Mouse (Mus musculus) midbrain, embryonic 12.5 days (tissue): ENCODE data around the gene Rbak. TPM values are rescaled to one million over a fixed set of nuclear protein-coding genes. Genes with fewer than 3 reads are reported as not detected.
"Not testable (repeated sequence)": the region's sequence is repeated elsewhere in the genome, so short reads cannot be mapped to it uniquely, and the experiment has no call there.

Source experiments
- ATAC-seq: fragments of 200-750 bp; cut with Nextera tagmentation; 2 replicates; pipeline ENCODE4 v1.8.0; 2017; ENCODE audit warnings: low read depth, moderate TSS enrichment, moderate library complexity; ENCODE audit not compliant: low FRiP score
- H3K27ac ChIP-seq: fragments of 300-500 bp; sonication (generic); replicated peaks from 2 replicates; pipeline ENCODE4 v1.5.1; 2016; ENCODE audit warnings: mild to moderate bottlenecking
- H3K27me3 ChIP-seq: fragments of 300-500 bp; sonication (generic); 2 replicates; pipeline ENCODE4 v1.6.1; 2016; ENCODE audit warnings: mild to moderate bottlenecking
- H3K36me3 ChIP-seq: fragments of 300-500 bp; sonication (generic); 2 replicates; pipeline ENCODE4 v1.6.1; 2016
- H3K4me1 ChIP-seq: fragments of 300-500 bp; sonication (generic); 2 replicates; pipeline ENCODE4 v1.6.1; 2016
- H3K4me2 ChIP-seq: fragments of 300-500 bp; sonication (generic); replicated peaks from 2 replicates; pipeline ENCODE4 v1.6.1; 2016; ENCODE audit warnings: mild to moderate bottlenecking, moderate library complexity
- H3K4me3 ChIP-seq: fragments of 300-500 bp; sonication (generic); 2 replicates; pipeline ENCODE4 v1.5.1; 2016; ENCODE audit warnings: mild to moderate bottlenecking
- H3K9ac ChIP-seq: fragments of 300-500 bp; sonication (generic); replicated peaks from 2 replicates; pipeline ENCODE4 v1.6.1; 2016; ENCODE audit warnings: mild to moderate bottlenecking, moderate library complexity
- H3K9me3 ChIP-seq: fragments of 300-500 bp; sonication (generic); 2 replicates; pipeline ENCODE4 v1.6.1; 2016; ENCODE audit warnings: mild to moderate bottlenecking
- WGBS: fragments of 180-500 bp; shearing (Covaris S2); methylation state at CpG from one replicate; pipeline ENCODE4 v1.1.7; 2016; 5-methylcytosine and 5-hydroxymethylcytosine counted together
- polyA plus RNA-seq: library from polyadenylated mRNA; unstranded; fragments of >200 nt; fragmentation: Nextera tagmentation; extraction: Ambion mirVana; gene quantifications from 2 replicates; pipeline ENCODE4 v1.2.1, GENCODE M21; 2016

The Rbak gene
- polyA plus RNA-seq, 1 experiment from 2014 or later: 17.8 TPM

DNA sequence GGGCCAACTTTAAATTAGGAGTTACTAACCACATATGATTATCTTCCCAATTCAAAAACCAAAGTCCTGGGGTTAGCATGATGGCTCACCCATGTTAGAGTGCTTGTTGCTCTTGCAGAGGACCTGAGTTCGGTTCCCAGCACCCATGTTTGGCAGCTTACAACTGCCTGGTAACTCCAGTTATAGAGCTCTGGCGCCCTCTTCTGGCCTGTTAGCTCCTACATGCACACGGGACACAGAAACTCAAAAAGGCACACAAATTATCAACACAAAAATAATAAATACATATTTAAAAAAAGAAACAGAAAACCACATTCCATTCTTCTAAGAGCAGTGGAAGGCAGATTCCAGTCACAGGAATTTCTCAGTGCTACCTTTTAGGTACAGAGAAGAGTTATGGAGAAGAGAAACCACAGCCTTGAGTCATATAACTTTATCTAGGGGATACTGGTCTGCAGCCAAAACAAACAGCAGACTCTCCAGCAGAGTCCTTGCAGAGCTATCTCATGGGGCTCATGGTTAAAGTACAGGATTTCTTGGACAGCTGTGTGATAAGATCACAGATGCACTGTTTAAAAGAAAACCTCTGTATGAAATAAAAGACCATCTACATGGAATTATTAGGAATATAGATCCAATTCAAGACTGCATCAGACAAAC, 2.9 kb downstream of the Rbak start:
- 92% methylated on average over 3 of the region's 3 CpGs for WGBS
- no peak overlapping the region for H3K4me3 ChIP-seq
- no peak overlapping the region for H3K4me2 ChIP-seq
- H3K36me3 ChIP-seq: peaks cover 57% of the 10 kb centered on the region
- H3K9ac ChIP-seq: no peak overlapping the region
- H3K27ac ChIP-seq: no peak overlapping the region
- H3K9me3 ChIP-seq: 0 out of 2 replicates have a peak, but pooled peaks cover 9% of the 10 kb centered on the region
- H3K4me1 ChIP-seq: peaks cover 12% of the 10 kb centered on the region
- ATAC-seq: no peak
- H3K27me3 ChIP-seq: no peaks in the 10 kb centered on the region

DNA sequence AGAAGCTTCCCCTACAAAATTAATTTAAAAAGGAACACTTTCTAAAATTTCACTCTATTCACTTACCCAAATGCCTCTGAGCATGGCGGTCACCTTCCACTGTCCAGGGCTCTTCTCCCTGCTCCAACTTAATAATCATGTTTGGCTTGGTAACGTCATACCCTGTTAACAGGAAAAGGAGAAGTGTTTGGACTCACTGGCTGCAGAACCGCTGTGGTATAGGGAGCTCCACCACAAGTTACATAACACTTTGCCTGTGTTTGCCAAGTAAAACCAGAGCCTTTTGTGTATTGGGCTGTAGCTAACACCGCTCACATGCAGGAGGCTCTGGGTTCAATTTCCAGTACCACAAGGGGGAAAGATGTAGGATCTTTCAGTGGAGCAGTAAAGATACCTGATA, 4.6 kb downstream of the Rbak start:
- Histone ChIP-seq H3K9me3 (0 out of 2 replicates have a peak, but pooled peaks cover 9% of the 10 kb centered on the region), H3K9ac (no peak overlapping the region), H3K4me1 (peaks cover 12% of the 10 kb centered on the region), H3K36me3 (peaks cover 74% of the 10 kb centered on the region), H3K4me2 (no peak overlapping the region), H3K27ac (no peak overlapping the region), H3K27me3 (no peaks in the 10 kb centered on the region), H3K4me3 (no peak overlapping the region)
- ATAC-seq: no peak
- WGBS: 97% methylated on average over 4 of the region's 4 CpGs

DNA sequence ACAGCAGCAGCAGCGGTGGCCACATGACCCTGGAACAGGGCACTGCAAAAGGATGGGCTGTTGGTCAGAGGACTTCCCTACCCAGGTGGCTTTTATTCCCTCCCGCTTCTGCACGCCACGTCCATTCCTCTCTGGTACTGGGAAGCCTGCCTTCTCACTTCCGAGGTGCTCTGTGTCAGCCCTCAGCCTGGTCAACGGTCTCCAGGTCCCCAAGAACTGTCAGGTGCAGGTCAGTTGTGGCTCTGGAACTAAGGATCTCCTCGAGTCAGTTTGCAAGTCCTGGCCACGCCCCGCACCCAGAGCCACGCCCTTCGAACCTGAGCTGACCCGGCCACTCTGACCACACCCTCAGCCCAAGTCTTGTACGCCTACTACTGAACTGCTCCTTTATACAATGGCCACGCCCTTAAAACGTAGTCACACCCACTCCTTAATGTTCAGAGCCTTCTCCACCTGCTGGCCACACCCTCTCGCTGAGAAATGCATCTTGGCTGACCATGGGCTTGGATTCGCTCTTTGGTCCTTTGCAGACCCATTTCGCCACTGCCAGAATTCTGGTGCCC, 15.0 kb downstream of the Rbak start:
- Histone ChIP-seq H3K4me2 (no peak overlapping the region), H3K4me1 (no peaks in the 10 kb centered on the region), H3K4me3 (no peak overlapping the region), H3K27me3 (no peaks in the 10 kb centered on the region; the same call in 1 of the 2 replicates), H3K36me3 (no peaks in the 10 kb centered on the region), H3K9ac (no peak overlapping the region), H3K9me3 (no peaks in the 10 kb centered on the region), H3K27ac (no peak overlapping the region)
- 14% methylated on average over 18 of the region's 18 CpGs for WGBS
- no peak for ATAC-seq

DNA sequence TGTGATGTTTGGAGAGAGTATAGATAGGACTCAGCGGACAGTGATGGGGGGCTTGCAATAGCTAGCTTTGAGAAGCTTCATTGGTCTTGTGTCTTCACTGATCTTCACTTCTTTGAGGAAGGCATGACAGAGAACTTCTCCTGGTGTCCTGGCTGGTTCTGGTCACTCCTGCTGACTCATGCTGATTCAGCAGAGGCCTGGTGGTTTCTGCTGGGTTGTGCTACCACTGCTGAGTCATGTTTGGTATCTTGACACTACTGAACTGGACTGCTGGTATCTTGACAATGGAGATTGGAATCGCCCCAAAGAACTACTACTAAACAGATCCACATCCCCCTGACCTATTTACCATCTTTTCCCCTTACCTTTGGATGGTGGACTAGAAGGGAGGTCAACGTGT, 25.0 kb downstream of the Rbak start:
- H3K27ac ChIP-seq: no peak overlapping the region
- H3K36me3 ChIP-seq: no peaks in the 10 kb centered on the region
- 91% methylated on average over 3 of the region's 3 CpGs for WGBS
- ATAC-seq: no peak
- H3K4me3 ChIP-seq: no peak overlapping the region
- peaks cover 10% of the 10 kb centered on the region; the same call in 1 of the 2 replicates for H3K9me3 ChIP-seq
- H3K4me2 ChIP-seq: no peak overlapping the region
- H3K27me3 ChIP-seq: peaks cover 35% of the 10 kb centered on the region
- no peaks in the 10 kb centered on the region for H3K4me1 ChIP-seq
- H3K9ac ChIP-seq: no peak overlapping the region

DNA sequence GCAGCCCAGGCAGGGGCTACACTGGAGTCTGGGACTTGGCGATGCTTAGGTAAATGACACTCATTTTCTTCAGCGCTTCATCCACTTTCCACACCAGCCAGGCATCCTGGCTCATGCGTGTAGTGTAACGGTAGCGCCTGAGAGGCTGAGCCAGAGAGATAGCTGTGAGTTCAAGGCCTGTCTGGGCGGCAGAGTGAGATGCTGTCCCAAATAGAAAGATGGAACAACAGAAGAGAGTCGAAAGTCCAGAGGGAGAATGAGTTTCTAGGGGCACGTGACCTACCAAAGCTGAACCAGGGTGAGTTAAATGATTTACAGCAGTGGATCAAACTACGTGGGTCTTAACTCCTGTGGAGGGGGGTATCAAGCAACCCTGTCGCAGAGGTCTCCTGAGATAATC, 26.8 kb downstream of the Rbak start:
- Histone ChIP-seq H3K27me3 (peaks cover 24% of the 10 kb centered on the region), H3K4me3 (no peak overlapping the region), H3K9me3 (peaks cover 13% of the 10 kb centered on the region; the same call in 1 of the 2 replicates), H3K27ac (no peak overlapping the region), H3K4me2 (no peak overlapping the region), H3K36me3 (no peaks in the 10 kb centered on the region), H3K9ac (no peak overlapping the region), H3K4me1 (no peaks in the 10 kb centered on the region)
- ATAC-seq: no peak
- 93% methylated on average over 10 of the region's 10 CpGs for WGBS

DNA sequence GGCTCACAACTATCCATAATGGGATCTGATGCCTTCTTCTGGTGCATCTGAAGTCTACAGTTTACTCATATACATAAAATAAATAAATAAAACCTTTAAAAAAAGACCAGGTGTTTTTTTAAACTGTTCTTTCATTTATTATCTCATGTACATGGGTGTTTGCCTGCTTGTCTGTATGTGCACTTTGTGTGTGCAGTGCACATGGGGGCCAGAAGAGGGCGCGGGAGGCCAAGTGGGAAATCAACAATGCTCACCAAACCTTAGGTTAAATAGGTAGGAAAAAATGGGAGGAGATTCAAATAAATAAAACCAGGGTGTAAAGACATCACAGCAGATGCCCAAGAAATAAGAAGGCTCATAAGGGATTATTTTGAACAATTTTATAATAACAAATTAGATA, 30.5 kb downstream of the Rbak start:
- WGBS: 90% methylated on average over 2 of the region's 2 CpGs
- no peak for ATAC-seq

DNA sequence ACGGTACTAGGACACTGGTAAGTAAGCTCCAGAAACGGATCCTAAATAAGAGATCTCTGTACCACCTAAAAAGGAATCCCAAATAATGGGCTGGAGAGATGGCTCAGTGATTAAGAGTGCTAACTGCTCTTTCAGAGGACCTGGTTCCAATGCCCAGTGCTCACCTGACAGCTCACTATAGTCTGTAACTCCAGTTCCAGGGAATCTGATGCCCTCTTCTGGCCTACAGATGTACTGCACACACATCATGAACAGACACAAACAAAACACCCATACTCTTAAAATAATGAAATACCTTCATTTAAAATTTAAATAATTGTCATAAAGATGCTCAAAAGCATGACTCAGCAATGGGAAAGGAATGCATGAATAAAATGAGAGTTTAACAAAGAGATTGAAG, 31.0 kb downstream of the Rbak start:
- Histone ChIP-seq H3K9ac (no peak overlapping the region), H3K36me3 (no peaks in the 10 kb centered on the region), H3K4me2 (no peak overlapping the region), H3K4me3 (no peak overlapping the region), H3K9me3 (peaks cover 13% of the 10 kb centered on the region; the same call in 1 of the 2 replicates), H3K27ac (no peak overlapping the region), H3K27me3 (no peaks in the 10 kb centered on the region), H3K4me1 (no peaks in the 10 kb centered on the region)
- WGBS: 92% methylated on average over 2 of the region's 2 CpGs
- ATAC-seq: no peak

More for the DNA sequence above, 30.5 kb downstream of the Rbak start:
- Histone ChIP-seq H3K36me3 (no peaks in the 10 kb centered on the region), H3K4me3 (no peak overlapping the region), H3K9ac (no peak overlapping the region), H3K27ac (no peak overlapping the region), H3K27me3 (no peaks in the 10 kb centered on the region), H3K4me1 (no peaks in the 10 kb centered on the region), H3K4me2 (no peak overlapping the region), H3K9me3 (peaks cover 13% of the 10 kb centered on the region; the same call in 1 of the 2 replicates)

DNA sequence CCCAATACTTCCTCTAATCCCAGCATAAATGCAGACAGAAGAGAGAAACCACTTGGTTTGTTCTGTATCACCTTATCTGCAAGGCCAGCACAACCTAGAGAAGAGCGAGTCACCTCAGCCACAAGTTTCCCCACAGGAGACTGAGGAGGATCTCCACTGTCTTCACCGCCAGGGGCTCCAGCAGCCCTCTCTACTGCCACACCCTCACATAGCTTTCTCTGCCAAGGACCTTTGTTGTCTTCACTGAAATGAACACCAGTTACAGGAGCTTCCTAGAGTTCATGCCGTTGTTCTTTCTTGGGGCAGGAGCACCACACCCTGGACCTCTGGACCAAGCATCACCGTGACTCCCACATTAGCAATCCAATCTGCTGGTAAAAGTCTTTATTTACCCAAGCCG, 31.9 kb downstream of the Rbak start:
- Histone ChIP-seq H3K27ac (no peak overlapping the region), H3K36me3 (no peaks in the 10 kb centered on the region), H3K9ac (no peak overlapping the region), H3K9me3 (peaks cover 13% of the 10 kb centered on the region; the same call in 1 of the 2 replicates), H3K4me2 (no peak overlapping the region), H3K4me1 (no peaks in the 10 kb centered on the region), H3K27me3 (no peaks in the 10 kb centered on the region), H3K4me3 (no peak overlapping the region)
- 92% methylated on average over 5 of the region's 5 CpGs for WGBS
- ATAC-seq: no peak

DNA sequence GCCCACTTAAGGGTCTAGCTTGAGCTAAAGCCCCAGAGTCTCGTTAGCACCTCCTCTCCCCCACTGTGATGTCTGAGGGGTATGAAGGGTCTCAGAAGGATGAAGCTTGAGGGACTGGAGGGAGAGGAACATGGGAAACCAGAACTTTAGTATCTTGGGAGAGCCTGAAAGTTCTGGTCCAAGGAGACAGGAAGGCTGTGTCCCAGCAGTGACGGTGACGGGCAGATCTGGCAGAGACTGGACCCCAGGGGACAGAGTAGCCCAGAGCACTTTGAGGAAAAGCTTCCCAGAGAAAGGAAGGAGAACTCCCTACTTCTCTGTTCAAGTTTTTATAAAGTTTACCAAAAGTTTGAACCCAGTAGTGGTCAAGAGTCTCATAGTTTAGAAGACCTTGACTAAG, 33.1 kb downstream of the Rbak start, which contains the start of gene Olfr718-ps1:
Gene Olfr718-ps1, minus strand, starts transcription at position 101 of the 400 bp plus-strand sequence.
- 79% methylated on average over 3 of the region's 3 CpGs for WGBS
- Histone ChIP-seq H3K4me1 (no peaks in the 10 kb centered on the region), H3K9me3 (peaks cover 13% of the 10 kb centered on the region; the same call in 1 of the 2 replicates), H3K27ac (no peak within 1 kb of the TSS), H3K36me3 (no peaks in the 10 kb centered on the region), H3K27me3 (no peaks in the 10 kb centered on the region), H3K4me2 (no peak within 1 kb of the TSS), H3K4me3 (no peak within 1 kb of the TSS), H3K9ac (no peak within 1 kb of the TSS)
- no peak for ATAC-seq

DNA sequence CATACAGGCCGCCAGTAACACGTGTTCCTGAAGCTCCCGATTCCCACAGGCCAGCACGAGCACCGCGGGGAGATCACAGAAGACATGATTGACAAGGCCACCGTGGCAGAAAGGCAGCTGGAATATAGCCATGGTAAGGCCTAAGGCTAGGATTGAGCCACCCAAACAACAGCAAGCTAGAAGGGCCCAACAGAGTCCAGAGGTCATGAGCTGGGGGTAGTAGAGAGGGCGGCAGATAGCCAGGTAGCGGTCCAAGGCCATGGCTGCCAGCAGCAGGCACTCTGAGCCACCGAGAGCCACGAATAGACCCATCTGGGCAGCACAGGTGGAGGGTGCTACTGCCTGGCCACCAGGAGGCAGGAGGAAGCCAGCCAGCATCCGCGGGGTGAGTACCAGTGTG, 43.0 kb downstream of the Rbak start:
- Histone ChIP-seq H3K4me3 (no peak overlapping the region), H3K9me3 (no peaks in the 10 kb centered on the region), H3K36me3 (no peaks in the 10 kb centered on the region), H3K9ac (no peak overlapping the region), H3K4me2 (no peak overlapping the region), H3K27me3 (no peaks in the 10 kb centered on the region), H3K27ac (no peak overlapping the region), H3K4me1 (no peaks in the 10 kb centered on the region)
- WGBS: 93% methylated on average over 13 of the region's 13 CpGs
- no peak for ATAC-seq

DNA sequence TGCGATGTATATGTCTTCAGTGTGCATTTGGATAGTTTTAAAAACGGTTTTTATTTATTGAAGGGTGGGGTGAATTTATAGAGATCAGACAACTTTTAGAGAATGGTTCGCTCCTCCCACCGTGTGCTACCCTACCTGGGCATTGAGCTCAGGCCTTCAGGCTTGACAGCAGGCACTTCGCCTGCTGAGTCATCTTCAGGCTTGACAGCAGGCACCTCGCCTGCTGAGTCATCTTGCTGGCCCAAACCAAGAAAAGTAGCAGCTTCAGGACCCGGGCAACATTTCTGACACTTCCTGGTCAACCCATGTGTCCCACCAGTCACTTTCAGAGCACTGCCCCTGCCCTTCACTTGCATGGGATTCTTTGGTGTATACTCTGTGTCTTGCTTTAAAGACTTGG, 45.5 kb downstream of the Rbak start:
- Histone ChIP-seq H3K27me3 (no peaks in the 10 kb centered on the region), H3K4me2 (no peak overlapping the region), H3K4me3 (no peak overlapping the region), H3K36me3 (no peaks in the 10 kb centered on the region), H3K27ac (no peak overlapping the region), H3K9me3 (no peaks in the 10 kb centered on the region), H3K9ac (no peak overlapping the region), H3K4me1 (no peaks in the 10 kb centered on the region)
- WGBS: 96% methylated on average over 7 of the region's 7 CpGs
- no peak for ATAC-seq

DNA sequence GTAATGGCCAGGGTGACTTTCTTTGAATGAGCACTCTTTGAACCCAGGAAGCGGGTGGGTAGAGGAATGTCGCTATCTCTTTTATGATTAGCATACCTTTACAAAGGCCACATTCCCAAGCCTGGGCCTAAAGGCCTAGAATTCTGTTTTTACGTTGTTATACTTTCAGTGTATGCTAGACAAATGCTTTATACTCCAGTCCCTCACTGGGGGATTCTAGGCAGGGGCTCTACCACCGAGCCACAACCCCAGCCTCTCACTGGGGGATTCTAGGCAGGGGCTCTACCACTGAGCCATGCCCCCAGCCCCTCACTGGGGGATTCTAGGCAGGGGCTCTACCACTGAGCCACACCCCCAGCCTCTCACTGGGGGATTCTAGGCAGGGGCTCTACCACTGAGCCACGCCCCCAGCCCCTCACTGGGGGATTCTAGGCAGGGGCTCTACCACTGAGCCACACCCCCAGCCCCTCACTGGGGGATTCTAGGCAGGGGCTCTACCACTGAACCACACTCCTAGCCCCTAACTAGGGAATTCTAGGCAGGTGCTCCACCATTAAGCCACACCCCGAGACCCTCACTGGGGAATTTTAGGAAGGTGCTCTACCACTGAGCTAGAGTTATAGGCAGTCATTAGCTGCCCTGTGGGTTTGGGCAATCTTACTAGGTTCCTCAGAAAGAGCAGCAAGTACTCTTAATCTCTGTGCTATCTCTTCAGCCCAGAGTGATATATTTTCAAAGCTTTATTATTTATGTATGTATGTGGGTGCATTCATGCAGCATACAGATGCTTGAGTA, 46.2 kb downstream of the Rbak start:
- H3K27me3 ChIP-seq, H3K9ac ChIP-seq, H3K4me3 ChIP-seq, H3K36me3 ChIP-seq, H3K9me3 ChIP-seq, H3K4me2 ChIP-seq, H3K27ac ChIP-seq, H3K4me1 ChIP-seq, ATAC-seq: not testable (repeated sequence)
- 89% methylated on average over 4 of the region's 6 CpGs for WGBS
